Mouse (Mus musculus): ENCODE data around the gene Cyb561d1. TPM values are rescaled to one million over a fixed set of nuclear protein-coding genes. Genes with fewer than 3 reads are reported as not detected.
A peak's percentile ranks its signal among the peaks of the same experiment; 100 is the strongest.
"Not testable (repeated sequence)": the region's sequence is repeated elsewhere in the genome, so short reads cannot be mapped to it uniquely, and the experiment has no call there.

Gene Cyb561d1
- total RNA-seq (2021) = 10 to 100 TPM in 1 of 2 experiments, 1 to 10 TPM in 1; 8.3 to 10.0 TPM
- long read RNA-seq, experiment 1, full-length matches to known transcripts = 2 of 5 reads
- long read RNA-seq, experiment 1, partial matches to known transcripts = 0 of 5 reads
- long read RNA-seq, experiment 1, other reads (novel, unspliced or antisense) = 3 of 5 reads
- long read RNA-seq, experiment 2, full-length matches to known transcripts = 8 of 17 reads
- long read RNA-seq, experiment 2, partial matches to known transcripts = 0 of 17 reads
- long read RNA-seq, experiment 2, other reads (novel, unspliced or antisense) = 9 of 17 reads

DNA sequence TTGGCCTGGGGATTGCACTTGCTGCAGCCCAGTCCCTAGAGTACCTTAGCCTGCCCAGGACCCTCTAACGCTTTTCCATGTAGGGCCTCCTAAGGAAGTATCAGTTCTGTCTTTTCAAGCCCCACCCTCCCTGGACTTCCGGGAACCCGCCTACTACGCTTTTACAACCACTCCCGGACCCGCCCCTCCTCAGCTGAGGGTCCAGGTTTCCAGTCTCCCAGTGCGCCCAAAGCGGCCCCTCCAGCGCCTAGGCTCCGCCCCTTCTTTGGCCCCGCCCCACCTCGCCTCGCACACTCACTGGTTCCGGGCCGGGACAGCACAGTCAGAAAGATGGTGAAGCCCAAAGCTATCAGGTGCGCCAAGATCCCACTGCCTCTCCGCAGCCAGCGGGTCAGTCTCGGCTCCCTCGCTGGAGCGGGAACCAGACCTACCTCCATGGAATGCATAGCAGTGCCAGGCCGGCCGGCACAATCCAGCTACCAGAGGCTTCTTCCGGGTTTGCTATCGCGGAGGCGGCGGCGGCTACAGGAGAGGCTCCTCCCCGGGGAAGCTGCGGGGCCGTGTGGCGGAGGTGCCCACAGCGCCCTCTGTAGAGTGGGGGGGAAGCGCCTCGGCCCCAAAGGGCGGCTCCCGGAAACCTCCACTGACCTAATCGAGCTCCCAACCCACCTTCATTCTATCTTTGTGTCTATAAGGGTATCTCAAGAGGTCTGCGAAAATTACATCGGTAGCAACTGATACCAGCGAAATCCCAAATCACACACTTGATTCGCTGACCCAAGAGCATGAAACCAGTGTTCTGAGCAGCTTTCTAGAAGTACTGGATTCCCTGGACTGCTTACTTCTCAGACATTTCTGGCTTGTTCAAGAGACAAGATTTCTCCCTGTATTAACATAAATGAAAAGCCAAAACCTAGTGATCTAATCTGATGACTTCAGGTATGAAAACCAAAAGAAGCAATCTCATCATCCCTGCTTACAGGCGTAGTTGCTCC, at the start of gene Cyb561d1:
Gene Cyb561d1 (minus strand): TSS at position 884 of the 995 bp plus-strand sequence.
- DNase-seq (ENCODE audit: low spot score in 2 of 2) = peak; percentile 79 to 92

- DNase-seq (ENCODE audit: low spot score in 2 of 2) = no peak
These were observed 45.8 kb upstream of the Cyb561d1 start for GRCm38 (mm10) chr3:108246857-108247256.

GRCm38 (mm10) chr3:108241243-108241839, 40.3 kb upstream of the Cyb561d1 start:
- DNase-seq (ENCODE audit: low spot score in 2 of 2) = no peak

GRCm38 (mm10) chr3:108237474-108238102, 36.6 kb upstream of the Cyb561d1 start:
- DNase-seq (ENCODE audit: low spot score in 2 of 2) = not testable (repeated sequence)

GRCm38 (mm10) chr3:108231646-108232045, 30.6 kb upstream of the Cyb561d1 start:
- DNase-seq (ENCODE audit: low spot score in 2 of 2) = no peak

- DNase-seq (ENCODE audit: low spot score in 2 of 2) = no peak
These were observed 26.5 kb upstream of the Cyb561d1 start for GRCm38 (mm10) chr3:108227521-108227920.

DNA sequence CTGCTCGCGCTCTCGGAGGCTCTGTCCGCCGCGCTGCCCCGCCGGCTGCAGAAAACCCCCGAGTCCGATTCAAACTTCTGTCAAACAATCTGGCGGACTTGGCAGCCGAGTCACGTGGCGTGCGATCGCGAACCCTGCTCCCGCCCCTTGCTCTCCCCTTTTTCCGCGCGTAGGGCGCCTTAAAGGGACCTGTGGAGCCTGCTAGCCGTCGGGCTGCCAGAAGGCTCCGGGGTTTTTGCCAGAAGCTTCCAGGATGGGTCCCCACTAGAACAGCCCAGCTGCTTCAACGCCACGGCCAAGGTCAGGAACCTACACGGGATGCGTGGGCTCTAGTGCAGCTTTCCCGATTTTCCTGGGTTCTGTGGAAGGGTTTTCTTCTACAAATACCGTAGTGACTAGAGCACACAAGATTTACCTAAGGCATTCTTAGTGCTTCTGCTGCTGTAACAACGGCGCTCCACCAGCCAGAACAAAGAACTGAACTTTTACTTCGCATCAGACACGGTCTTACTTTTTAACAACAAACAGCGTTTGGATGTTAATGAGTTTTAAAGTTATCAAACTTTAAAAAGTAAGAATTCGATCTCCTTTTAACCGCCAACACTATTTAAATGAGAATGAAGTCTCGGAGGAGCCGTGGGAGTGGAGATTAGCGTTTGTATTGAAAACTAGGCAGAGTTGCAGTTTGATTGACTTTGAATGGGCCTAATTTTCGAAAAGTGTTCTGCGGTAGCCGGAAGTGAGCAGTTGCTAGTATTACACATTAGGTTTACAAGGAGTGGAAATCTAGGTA, 25.7 kb upstream of the Cyb561d1 start, which contains the start of gene Sypl2:
Gene Sypl2 (minus strand): TSS at position 91 of the 793 bp plus-strand sequence.
- DNase-seq (ENCODE audit: low spot score in 2 of 2) = no peak

DNA sequence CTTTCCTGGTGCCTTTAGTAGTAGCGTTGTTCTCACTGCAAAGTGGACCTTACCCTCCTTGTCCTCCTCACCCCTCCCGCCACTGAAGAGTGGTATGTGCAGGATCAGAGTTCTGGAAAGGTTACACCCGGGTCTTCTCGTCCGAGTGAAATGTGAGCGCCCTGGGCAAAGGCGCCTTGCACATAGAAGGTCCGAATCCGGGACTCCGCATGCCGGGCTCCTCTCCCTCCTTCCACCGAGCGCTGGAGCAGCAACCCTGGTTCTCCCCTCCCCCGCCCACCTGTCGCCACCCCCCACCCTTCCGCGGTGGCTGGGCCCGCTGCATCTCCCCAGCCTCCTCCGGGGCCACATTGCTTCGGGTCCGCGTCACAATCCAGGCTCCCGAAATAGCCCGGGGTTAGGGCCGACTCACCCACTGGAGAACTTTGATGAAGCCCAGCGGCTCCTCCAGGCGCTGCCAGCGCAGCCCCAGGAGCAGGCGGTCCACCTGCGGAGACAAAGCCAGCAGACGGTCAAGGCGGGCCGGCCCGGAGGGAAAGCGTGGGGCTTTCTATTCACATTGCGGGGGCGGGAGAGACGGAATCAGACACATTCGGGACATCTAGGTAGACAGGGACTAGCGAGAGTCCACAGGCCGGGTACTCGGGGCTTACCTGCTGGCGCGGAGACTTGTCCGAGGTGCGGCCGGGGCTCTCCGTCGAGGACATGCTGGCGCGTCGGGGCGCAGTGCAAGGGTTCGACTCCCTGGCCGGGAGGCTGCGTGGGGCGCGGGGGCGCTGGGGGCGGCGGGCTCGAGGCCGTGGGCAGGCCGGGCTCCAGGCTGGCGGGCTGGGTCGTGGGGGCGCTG, 24.9 kb upstream of the Cyb561d1 start:
- no peak for DNase-seq (ENCODE audit: low spot score in 2 of 2)

- DNase-seq (ENCODE audit: low spot score in 2 of 2) = no peak
These were observed 19.6 kb upstream of the Cyb561d1 start for GRCm38 (mm10) chr3:108220661-108221060.

- no peak for DNase-seq (ENCODE audit: low spot score in 2 of 2)
These were observed 13.7 kb upstream of the Cyb561d1 start for GRCm38 (mm10) chr3:108214734-108215133.

DNA sequence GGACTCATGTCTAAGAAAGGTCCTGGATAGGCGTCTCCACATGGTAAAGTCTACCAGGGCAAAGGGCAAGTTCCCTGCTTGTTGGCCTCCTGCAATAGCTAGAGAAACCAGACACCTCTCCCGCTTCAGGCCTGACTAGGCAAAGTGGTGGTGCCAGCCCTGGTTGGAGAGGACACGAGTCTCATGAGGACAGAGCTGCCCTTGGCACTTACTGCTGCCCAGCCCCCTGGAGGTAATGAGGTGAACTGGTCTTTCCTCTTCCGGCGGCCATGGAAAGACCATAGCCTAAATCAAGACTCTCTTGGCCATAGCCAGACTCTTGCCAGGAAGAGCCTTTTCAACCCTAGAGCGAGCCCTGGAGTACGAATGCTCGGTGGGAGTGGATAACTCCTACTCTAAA, 11.4 kb upstream of the Cyb561d1 start:
- no peak for DNase-seq (ENCODE audit: low spot score in 2 of 2)

GRCm38 (mm10) chr3:108211845-108212244, 10.8 kb upstream of the Cyb561d1 start:
- no peak for DNase-seq (ENCODE audit: low spot score in 2 of 2)

- DNase-seq (ENCODE audit: low spot score in 2 of 2) = peak in 1 of 2 experiments; percentile 44
These were observed 9.7 kb upstream of the Cyb561d1 start, which contains the start of gene Atxn7l2 for GRCm38 (mm10) chr3:108210771-108211139. Gene Atxn7l2 (minus strand): TSS chr3:108210934.

DNA sequence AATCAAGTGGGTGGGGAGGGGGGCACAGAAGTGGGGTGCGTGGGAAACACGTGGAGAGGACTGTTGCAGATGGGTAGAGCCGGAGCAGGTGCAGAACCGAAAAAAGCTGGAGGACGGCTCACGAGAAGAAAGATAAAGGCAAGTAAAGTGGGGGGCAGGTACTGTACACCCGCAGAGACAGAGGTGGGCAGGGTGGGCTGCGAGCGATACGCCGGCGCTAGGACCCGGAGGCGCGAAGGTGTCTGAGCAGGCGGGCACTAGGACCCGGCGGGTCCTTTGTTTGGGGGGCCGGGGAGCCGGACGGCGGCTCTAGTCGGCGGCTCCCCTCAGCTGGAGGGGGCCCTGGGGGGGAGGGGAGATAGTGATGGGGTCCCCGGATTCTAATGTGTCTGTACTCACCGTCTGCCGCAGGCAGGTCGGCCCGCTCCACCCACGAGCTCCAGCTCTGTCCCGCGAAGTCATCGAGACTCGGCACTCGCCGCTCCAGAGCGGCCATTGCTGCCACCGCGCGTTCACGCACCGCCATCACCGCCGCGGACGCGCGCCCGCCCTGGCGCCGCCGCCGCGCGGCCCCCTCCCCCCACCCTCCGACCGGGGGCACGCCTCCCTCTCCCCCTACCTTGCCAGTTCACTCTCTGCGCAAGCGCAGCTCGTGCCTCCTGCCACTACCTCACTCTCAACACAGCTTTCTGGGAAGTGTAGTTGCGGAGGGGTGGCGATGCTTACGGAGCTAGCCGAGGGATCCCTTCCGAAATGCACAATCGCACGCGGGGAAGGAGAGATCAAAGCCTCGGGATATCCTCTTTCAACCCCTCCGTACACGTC, 9.1 kb upstream of the Cyb561d1 start:
- peak; percentile 70 to 87 for DNase-seq (ENCODE audit: low spot score in 2 of 2)

GRCm38 (mm10) chr3:108209536-108209935, 8.5 kb upstream of the Cyb561d1 start:
- DNase-seq (ENCODE audit: low spot score in 2 of 2) = no peak

DNA sequence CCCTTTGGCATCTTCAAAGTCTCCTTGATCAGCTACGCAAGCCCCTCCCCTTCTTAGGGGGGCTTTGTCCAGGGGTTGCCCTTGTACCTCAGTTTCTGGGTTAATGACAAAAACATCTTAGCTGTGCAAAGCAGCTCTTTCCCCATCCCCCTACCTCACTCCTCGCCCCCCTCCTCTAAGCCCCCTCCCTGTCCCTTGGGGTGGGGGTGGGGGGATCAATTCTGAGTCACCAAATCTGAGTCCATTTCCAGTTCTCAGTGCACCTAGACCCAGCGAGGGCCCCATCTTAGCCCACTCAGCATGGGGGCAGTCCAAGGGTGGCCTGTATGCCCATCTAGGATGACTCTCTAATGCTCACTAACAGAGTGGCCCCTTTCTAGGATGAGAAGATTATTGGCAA, 8.0 kb upstream of the Cyb561d1 start:
- DNase-seq (ENCODE audit: low spot score in 2 of 2) = no peak

- DNase-seq (ENCODE audit: low spot score in 2 of 2) = no peak
These were observed 5.8 kb upstream of the Cyb561d1 start for GRCm38 (mm10) chr3:108206731-108207375.

DNA sequence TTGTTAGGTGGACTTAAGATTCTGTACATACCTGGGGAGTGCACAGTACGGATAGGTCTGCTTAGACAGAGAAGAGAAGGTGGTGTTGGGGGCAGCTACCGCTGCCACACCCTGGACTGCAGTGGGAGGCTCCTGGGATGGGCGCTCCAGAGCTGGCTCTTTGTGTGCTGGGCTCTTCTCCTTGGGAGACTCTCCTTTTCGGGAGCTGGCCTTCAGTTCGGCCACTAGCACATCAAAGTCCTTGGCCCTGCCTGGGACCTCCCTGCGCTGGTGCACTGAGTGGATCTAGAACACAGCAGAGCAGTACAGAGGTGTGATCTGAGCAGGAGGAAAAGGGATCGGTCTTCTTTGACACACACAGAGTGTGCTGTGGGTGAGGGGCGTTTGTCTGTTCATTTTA, 4.6 kb upstream of the Cyb561d1 start:
- no peak for DNase-seq (ENCODE audit: low spot score in 2 of 2)

All from adrenal gland, postnatal 4 days (tissue).